9 mouse cellular contexts compared by ENCODE assay signal in genomic region chr9:47533461-47533860, GRCm38 (mm10). TPM values are rescaled to one million over a fixed set of nuclear protein-coding genes. Genes with fewer than 3 reads are reported as not detected.
DNase-seq lines count a peak whose midpoint lies in the region; ATAC-seq and TF ChIP-seq lines count a peak whose summit lies in the region.
"Had no signal": no experiment of that assay in that cellular context is flagged by ENCODE, and none has a peak within 500 bp of the region (broad histone marks: within the 10 kb centered on the region; RNA-seq: fewer than 3 reads in every experiment).

No protein-coding gene starts in this region.

- H3K4me3 ChIP-seq in layer of hippocampus, adult 2 months, result peak overlapping the region; percentile 99
- H3K4me3 ChIP-seq in embryonic facial prominence, embryonic 13.5 days, result peak overlapping the region; percentile 73
- H3K4me3 ChIP-seq in hindbrain, embryonic 16.5 days (ENCODE audit: low read length), result peak overlapping the region; percentile 92
- peak overlapping the region; percentile 98 for H3K4me3 ChIP-seq in neural tube, embryonic 14.5 days (ENCODE audit: low read depth, low read length)
- H3K4me3 ChIP-seq: liver, embryonic 15.5 days had no signal

- DNase-seq in layer of hippocampus, adult 2 months (ENCODE audit: low spot score in 2 of 2), result no peak
- DNase-seq in layer of hippocampus, adult 8-10 months (ENCODE audit: low spot score in 2 of 2), result no peak
- no peak for DNase-seq in left cerebral cortex, adult 11 months (ENCODE audit: low spot score)
- no peak for DNase-seq in spleen, adult 12 weeks (ENCODE audit: low spot score)

- TF ChIP-seq CTCF in layer of hippocampus, adult 2 months (conservative IDR thresholded peaks at IDR 0.05), result no peak

- H3K9ac ChIP-seq in embryonic facial prominence, embryonic 13.5 days, result no peak overlapping the region
- H3K9ac ChIP-seq in hindbrain, embryonic 16.5 days (ENCODE audit: low read depth, low read length), result peak overlapping the region; percentile 13
- 0 out of 2 replicates have a peak overlapping the region, but pooled peaks have one; percentile 25 for H3K9ac ChIP-seq in neural tube, embryonic 14.5 days (replicated peaks; ENCODE audit: low read depth, low read length)
- H3K9ac ChIP-seq: liver, embryonic 15.5 days had no signal

- peaks cover 34% of the 10 kb centered on the region for H3K4me1 ChIP-seq in embryonic facial prominence, embryonic 13.5 days
- peaks cover 9% of the 10 kb centered on the region for H3K4me1 ChIP-seq in hindbrain, embryonic 16.5 days (ENCODE audit: control insufficient read depth, insufficient read depth, low read depth, low read length)
- H3K4me1 ChIP-seq in neural tube, embryonic 14.5 days (ENCODE audit: control insufficient read depth, insufficient read depth, low read length), result peaks cover 16% of the 10 kb centered on the region

- peak overlapping the region; percentile 98 for H3K27ac ChIP-seq in layer of hippocampus, adult 2 months
- H3K27ac ChIP-seq in embryonic facial prominence, embryonic 13.5 days, result no peak overlapping the region
- no peak overlapping the region for H3K27ac ChIP-seq in hindbrain, embryonic 16.5 days (ENCODE audit: low read depth, low read length)
- H3K27ac ChIP-seq in neural tube, embryonic 14.5 days (ENCODE audit: low read depth, low read length), result no peak overlapping the region
- H3K27ac ChIP-seq: liver, embryonic 15.5 days had no signal

- H3K9me3 ChIP-seq in embryonic facial prominence, embryonic 13.5 days, result no peaks in the 10 kb centered on the region
- no peaks in the 10 kb centered on the region for H3K9me3 ChIP-seq in hindbrain, embryonic 16.5 days (ENCODE audit: control insufficient read depth, low read length)
- no peaks in the 10 kb centered on the region for H3K9me3 ChIP-seq in neural tube, embryonic 14.5 days (ENCODE audit: control insufficient read depth, low read length)
- H3K9me3 ChIP-seq: liver, embryonic 15.5 days had no signal

- 18% methylated on average over 8 of the region's 8 CpGs for WGBS in embryonic facial prominence, embryonic 13.5 days
- WGBS in hindbrain, embryonic 16.5 days, result 11% methylated on average over 8 of the region's 8 CpGs
- WGBS in neural tube, embryonic 14.5 days, result 4% methylated on average over 8 of the region's 8 CpGs

- no peak for ATAC-seq in embryonic facial prominence, embryonic 13.5 days (ENCODE audit: insufficient number of reproducible peaks, insufficient read depth, low FRiP score, low TSS enrichment, low read depth)
- ATAC-seq in hindbrain, embryonic 16.5 days, result no peak
- no peak for ATAC-seq in neural tube, embryonic 14.5 days (ENCODE audit: low read depth)
- no peak for ATAC-seq in cerebellum, adult (ENCODE audit: insufficient number of reproducible peaks, low FRiP score, low TSS enrichment)

- peaks cover 29% of the 10 kb centered on the region for H3K27me3 ChIP-seq in embryonic facial prominence, embryonic 13.5 days
- H3K27me3 ChIP-seq in hindbrain, embryonic 16.5 days (replicated peaks; ENCODE audit: control insufficient read depth, insufficient read depth, low read length), result no peaks in the 10 kb centered on the region
- H3K27me3 ChIP-seq in neural tube, embryonic 14.5 days (ENCODE audit: control insufficient read depth, insufficient read depth, low read length), result peaks cover 3% of the 10 kb centered on the region

- peak overlapping the region; percentile 94 for H3K4me2 ChIP-seq in embryonic facial prominence, embryonic 13.5 days
- peak overlapping the region; percentile 61 for H3K4me2 ChIP-seq in hindbrain, embryonic 16.5 days (ENCODE audit: low read length)
- peak overlapping the region; percentile 75 for H3K4me2 ChIP-seq in neural tube, embryonic 14.5 days (ENCODE audit: low read depth, low read length)
- H3K4me2 ChIP-seq: liver, embryonic 15.5 days had no signal

- H3K36me3 ChIP-seq in embryonic facial prominence, embryonic 13.5 days, result no peaks in the 10 kb centered on the region
- no peaks in the 10 kb centered on the region for H3K36me3 ChIP-seq in hindbrain, embryonic 16.5 days (ENCODE audit: control insufficient read depth, insufficient read depth, low read length)
- H3K36me3 ChIP-seq in neural tube, embryonic 14.5 days (ENCODE audit: control insufficient read depth, insufficient read depth, low read length), result no peaks in the 10 kb centered on the region
- H3K36me3 ChIP-seq: liver, embryonic 15.5 days had no signal

RNA-seq across cellular contexts. Expression of gene Cadm1, which starts 3.5 kb away (rescaled TPM):
- 100 to 1,000 TPM; 237 to 250 TPM for total RNA-seq in layer of hippocampus, adult 2 months (2021)
- total RNA-seq in layer of hippocampus, adult 8-10 months (2022), result 100 to 1,000 TPM; 270 to 291 (median 280) TPM
- polyA plus RNA-seq in embryonic facial prominence, embryonic 13.5 days (2015; fragmentation: Nextera tagmentation; extraction: Ambion mirVana), result 53.0 and 57.8 TPM in 2 replicates
- polyA plus RNA-seq in hindbrain, embryonic 16.5 days (2015; fragmentation: Nextera tagmentation; extraction: Ambion mirVana), result 218 and 226 TPM in 2 replicates
- polyA plus RNA-seq in neural tube, embryonic 14.5 days (2014; fragmentation: Nextera tagmentation; extraction: Ambion mirVana), result 158 and 192 TPM in 2 replicates
